Mouse (Mus musculus) cerebellum, adult 18-20 months (tissue): ENCODE measurements at regions not wholly inside any gene's neighbourhood (a gene's known extent, or its start where the extent isn't known, plus 50 kb on each side); places are given as distances from the start of the nearest gene placed in this dataset.

ENCODE experiments used
- DNase-seq, 2 experiments: peaks; one replicate each; pipeline ENCODE4 v3.0.0; 2021

- no peak for DNase-seq
These were observed 241.6 kb upstream of the Il12b start for GRCm38 (mm10) chr11:44158236-44158635.

- DNase-seq: no peak
These were observed 238.0 kb upstream of the Il12b start for GRCm38 (mm10) chr11:44161734-44162418.

- no peak for DNase-seq
These were observed 236.8 kb upstream of the Il12b start for GRCm38 (mm10) chr11:44163049-44163448.

DNA sequence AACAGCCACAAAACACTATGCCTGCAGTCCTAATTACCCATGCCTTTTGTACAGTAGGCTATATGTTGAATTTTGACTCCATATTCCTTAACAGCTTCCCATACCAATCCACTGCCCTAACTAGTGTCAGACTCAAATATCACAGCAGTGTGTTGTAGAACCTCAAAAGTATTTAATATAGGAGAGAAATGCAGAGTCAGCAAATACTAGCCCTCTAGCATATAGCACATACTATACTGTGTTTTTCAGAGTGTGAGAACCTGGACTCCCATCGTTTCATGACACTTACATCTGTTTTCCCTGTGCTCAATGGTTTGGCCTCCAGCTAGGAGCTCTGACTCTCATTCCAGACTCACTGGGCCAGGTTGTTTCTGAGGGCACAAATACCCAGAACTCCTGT is 236.1 kb upstream of the Il12b start:
- DNase-seq: no peak

DNA sequence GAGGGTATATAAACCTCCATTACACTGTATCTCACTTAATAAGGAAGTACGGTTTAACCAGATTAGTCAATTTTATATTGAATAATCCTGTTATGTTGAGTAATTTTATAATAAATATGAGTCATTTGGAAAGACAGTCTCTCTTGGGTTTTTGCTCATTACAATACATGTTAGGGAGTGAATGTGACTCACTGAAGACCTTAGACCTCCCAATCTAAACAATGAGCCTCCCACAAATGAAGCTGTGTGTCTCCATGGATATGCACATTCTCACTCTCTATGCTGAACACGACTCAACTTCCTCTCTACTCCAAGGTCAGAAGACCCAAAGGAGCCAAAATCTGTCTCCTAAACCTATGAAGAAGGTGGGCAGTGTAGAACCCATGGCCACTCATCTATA is 235.7 kb upstream of the Il12b start:
- no peak for DNase-seq

GRCm38 (mm10) chr11:44167724-44168500 is 232.0 kb upstream of the Il12b start:
- DNase-seq: no peak

DNA sequence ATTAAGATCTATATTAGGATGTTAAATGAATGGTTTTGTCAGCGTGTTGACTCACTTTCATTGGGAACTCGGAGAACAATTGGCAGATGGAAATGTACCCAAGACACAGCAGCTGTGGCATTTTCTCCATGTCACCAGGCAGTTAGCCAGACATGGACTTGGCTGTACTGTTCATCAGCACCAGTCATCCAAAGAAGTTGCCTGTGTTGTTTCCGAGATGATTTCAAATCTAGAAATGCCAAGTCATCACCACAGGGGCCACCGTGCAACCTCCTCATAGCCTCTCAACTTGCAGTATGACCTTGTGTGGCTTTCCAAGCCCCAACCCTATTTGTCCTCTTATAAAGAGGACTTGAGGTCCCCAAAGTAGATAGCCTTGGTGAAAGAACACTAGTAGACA is 227.4 kb upstream of the Il12b start:
- DNase-seq: no peak

DNA sequence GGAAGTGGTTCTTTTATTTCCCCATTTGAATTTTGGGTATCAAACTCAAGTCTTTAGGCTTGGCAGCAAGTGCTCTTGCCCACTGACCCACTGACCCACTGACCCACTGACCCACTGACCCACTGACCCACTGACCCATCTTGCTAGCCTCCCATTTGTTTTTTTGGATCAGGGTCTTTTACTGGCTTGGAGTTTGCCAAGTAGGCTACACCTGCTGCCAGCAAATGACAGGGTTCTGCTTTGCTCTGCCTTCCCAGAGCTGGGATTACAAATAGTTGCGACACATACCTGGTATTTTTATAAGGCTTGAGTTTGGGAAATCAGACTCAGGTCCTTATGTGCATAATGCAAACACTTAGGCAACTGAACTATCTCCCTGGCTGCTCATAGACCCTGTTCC is 226.7 kb upstream of the Il12b start:
- DNase-seq: no peak

DNA sequence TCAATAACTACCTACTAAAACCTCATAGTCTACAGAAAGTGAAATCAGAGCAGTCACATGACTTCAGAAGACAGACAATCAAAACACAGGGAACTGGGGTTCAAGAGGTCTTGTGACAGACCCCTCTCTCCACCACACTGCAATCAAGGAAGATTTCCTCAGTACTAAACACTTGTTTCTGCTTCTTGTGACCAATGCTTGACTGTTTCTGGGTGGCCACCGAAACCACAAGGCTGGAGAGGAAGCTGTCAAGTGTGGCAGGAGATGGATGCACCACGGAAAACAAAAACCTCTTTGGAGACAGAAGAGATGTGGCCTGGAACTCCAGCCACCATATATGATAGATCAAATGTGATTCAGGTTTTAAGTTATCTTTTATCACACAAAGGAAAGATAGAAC is 225.3 kb upstream of the Il12b start:
- DNase-seq: no peak

DNA sequence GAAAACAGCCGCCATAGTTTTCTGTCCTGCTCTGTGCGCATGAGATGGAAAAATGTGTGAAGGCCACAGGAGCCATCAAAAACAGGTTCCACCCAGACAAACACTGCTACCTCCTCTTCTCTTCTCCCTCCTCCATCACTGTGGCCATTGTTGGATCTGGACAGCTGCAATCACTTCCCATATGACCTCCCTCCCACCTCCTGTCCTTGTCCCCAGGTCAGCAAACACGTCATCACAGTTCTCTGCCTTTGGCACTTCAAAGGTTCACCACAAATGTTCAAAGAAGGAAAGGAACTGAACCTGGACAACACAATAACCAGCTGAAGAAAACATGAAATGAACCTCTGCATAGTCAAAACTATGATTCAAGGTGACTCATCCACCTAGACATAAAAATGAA is 220.2 kb upstream of the Il12b start:
- DNase-seq: no peak

GRCm38 (mm10) chr11:44183823-44184222 is 216.0 kb upstream of the Il12b start:
- no peak for DNase-seq

- DNase-seq: no peak
These were observed 214.5 kb upstream of the Il12b start for GRCm38 (mm10) chr11:44185218-44185890.

DNA sequence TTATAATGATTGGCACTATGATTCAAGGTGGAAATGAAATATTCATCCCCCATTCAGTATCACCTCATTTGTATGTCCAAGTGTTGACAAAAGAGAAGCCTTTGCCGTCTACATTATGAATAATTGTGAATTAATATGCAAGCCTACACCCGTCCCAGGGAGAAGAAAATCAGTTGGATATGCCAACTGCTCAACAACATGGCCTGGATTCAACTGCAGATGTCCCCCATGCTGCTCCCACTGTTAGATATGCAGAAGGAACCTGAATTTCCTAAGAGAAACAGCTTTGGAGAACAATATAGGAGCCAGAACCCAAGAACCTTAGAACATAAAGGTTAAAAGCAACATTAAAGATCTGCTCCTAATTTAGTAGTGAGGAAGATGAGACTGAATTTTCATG is 211.7 kb upstream of the Il12b start:
- DNase-seq: no peak

DNA sequence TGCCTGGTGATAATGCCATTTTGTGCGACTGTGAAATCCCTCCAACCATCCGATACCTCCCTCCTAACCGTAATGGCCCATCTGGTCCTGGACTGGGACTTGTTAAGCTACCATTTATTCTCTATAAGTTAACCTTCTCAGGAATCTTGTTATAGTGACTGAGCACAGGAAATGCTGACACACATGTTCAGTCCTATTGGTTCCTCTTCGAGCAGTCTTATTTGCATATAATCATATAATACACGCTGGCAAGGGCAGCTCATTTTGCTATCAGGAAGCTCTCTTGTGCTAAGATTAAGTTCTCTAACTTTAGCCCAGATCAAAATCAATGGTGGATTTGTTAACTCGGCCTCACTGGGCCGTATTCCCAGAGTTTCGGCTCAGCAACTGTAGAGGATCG is 206.1 kb upstream of the Il12b start:
- no peak for DNase-seq

DNA sequence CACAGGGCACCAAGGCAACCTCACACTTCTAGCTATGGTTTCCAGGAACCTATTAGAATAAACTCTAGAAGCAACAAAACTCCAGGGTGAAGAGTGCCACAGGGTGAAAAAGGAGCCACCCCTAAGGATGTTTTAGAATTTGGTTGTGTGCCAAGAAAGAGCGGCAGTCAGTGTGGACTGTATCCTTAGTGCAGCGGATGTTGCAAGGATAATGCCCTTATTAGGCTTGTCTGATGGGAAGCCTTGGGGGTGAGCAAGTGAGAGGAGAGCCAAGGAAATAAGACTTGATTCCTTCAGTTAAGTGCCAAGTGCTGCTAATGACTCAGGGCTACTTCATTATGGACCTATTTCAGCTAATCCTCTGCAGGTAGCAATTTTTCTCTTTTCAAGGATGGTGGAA is 197.1 kb upstream of the Il12b start:
- no peak for DNase-seq

DNA sequence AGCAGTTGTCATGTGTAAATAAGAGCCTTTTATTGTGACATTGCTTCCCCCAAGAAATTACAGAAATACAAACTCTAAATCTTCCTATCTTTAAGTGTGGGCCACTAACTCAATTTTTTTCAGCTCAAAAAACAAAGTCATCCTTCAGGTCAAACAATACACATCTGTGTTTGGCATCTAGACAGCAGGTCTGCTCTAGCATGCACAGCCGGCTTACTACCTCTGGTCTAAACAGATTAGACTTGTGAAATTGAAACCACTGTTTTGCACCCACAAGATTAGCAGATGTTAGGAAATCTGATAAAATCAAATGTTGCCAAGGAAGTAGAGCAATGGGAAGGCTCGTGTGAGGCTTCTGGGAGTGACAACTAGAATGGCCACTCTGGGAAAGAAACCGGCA is 195.5 kb upstream of the Il12b start:
- no peak for DNase-seq

DNA sequence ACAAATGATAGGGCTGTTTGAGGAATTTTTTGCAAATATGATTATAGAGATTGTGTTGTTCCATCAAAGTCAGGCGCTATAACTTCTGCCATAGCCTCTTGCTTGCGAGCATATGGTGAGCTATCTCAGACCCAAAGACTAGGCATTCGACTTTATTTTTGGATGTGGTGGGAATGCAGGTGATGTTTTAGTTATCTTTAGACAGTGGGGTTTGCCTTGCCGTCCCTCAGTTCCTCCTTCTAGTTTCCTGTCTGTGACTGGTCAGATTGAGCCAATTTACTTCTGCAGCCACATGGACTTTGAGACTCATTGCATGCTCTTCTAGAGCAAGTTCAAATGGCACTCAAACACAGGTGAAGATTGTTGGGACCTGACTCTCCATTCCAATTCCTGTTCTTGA is 193.0 kb upstream of the Il12b start:
- no peak for DNase-seq

GRCm38 (mm10) chr11:44211871-44212441 is 187.9 kb upstream of the Il12b start:
- DNase-seq: peak; percentile 5 to 10

DNA sequence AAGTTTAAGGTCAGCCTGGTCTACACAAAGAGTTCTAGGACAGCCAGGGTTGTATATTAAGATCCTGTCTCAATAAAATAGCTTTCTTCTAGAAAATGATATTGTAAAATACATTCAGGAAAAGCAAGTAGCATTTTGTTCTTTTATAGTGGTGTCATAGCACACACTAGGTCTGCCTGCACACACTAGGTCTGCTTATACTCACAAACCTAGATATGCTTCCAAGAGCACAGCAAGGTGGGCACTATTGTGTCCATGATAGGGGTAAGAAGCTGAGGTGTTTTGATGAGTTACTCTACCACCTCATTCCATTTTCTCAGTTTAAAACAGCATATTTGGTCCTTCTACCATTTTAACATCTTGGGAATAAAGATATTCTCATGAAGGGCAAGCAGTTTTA is 185.8 kb upstream of the Il12b start:
- no peak for DNase-seq

DNA sequence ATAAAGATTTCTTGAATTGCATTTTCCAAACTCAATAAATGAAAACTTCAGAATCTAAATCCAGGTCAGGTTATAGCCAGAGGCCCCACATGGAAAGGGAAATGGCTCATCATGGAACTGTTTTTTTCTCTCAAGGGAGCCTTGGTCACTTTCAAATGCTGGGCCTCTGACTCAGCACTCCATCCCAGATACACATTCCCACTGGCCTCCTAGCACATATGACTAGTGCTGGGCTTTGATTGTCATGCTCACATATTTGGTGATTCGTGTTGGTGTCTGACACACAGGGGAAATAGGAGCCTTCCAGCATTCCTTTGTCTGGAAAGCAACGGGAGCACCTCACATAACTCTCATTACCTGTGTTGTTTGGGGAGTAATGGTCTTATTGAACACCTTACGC is 183.5 kb upstream of the Il12b start:
- no peak for DNase-seq

- DNase-seq: no peak
These were observed 179.9 kb upstream of the Il12b start for GRCm38 (mm10) chr11:44219971-44220370.

GRCm38 (mm10) chr11:44229996-44230395 is 169.9 kb upstream of the Il12b start:
- no peak for DNase-seq

- no peak for DNase-seq
These were observed 164.4 kb upstream of the Il12b start for GRCm38 (mm10) chr11:44235456-44235855.

- DNase-seq: no peak
These were observed 161.8 kb upstream of the Il12b start for GRCm38 (mm10) chr11:44238051-44238450.
